Mouse (Mus musculus): Measurements from ENCODE around the gene Defb25. TPM values are rescaled to one million over a fixed set of nuclear protein-coding genes. Genes with fewer than 3 reads are reported as not detected.
A peak's percentile ranks its signal among the peaks of the same experiment; 100 is the strongest.

Gene Defb25
- polyA plus RNA-seq, 1 experiment from 2014 or later = not detected

- Histone ChIP-seq H3K9me3 (replicated peaks) (no peaks in the 10 kb centered on the region), H3K4me3 (replicated peaks) (no peak overlapping the region), H3K36me3 (replicated peaks) (no peaks in the 10 kb centered on the region), H3K4me2 (no peak overlapping the region), H3K27ac (replicated peaks) (no peak overlapping the region), H3K27me3 (no peaks in the 10 kb centered on the region; the same call in 1 of the 2 replicates), H3K4me1 (replicated peaks) (peaks cover 5% of the 10 kb centered on the region; the same call in 1 of the 2 replicates), H3K9ac (no peak overlapping the region)
- no peak for ATAC-seq (ENCODE audit: insufficient read depth)
- 39% methylated on average over 10 of the region's 10 CpGs for WGBS (ENCODE audit: insufficient replicate concordance)
These were observed 30.2 kb upstream of the Defb25 start for GRCm38 (mm10) chr2:152652901-152653620.

GRCm38 (mm10) chr2:152639406-152640113 lies 16.7 kb upstream of the Defb25 start:
- no peak overlapping the region; the same call in 1 of the 2 replicates for H3K27ac ChIP-seq (replicated peaks)
- H3K36me3 ChIP-seq (replicated peaks) = no peaks in the 10 kb centered on the region
- 0 out of 2 replicates have a peak, but pooled peaks cover under 1% of the 10 kb centered on the region for H3K27me3 ChIP-seq
- no peaks in the 10 kb centered on the region for H3K9me3 ChIP-seq (replicated peaks)
- H3K4me3 ChIP-seq (replicated peaks) = no peak overlapping the region
- no peak for ATAC-seq (ENCODE audit: insufficient read depth)
- no peaks in the 10 kb centered on the region for H3K4me1 ChIP-seq (replicated peaks)
- WGBS (ENCODE audit: insufficient replicate concordance) = 36% methylated on average over 11 of the region's 11 CpGs
- H3K9ac ChIP-seq = no peak overlapping the region
- H3K4me2 ChIP-seq = no peak overlapping the region

GRCm38 (mm10) chr2:152638865-152639264 lies 16.0 kb upstream of the Defb25 start:
- Histone ChIP-seq H3K4me2 (no peak overlapping the region), H3K27ac (replicated peaks) (no peak overlapping the region; the same call in 1 of the 2 replicates), H3K36me3 (replicated peaks) (no peaks in the 10 kb centered on the region), H3K9me3 (replicated peaks) (no peaks in the 10 kb centered on the region), H3K27me3 (peaks cover 4% of the 10 kb centered on the region; the same call in 1 of the 2 replicates), H3K9ac (no peak overlapping the region), H3K4me1 (replicated peaks) (no peaks in the 10 kb centered on the region), H3K4me3 (replicated peaks) (no peak overlapping the region)
- 46% methylated on average over 6 of the region's 6 CpGs for WGBS (ENCODE audit: insufficient replicate concordance)
- no peak for ATAC-seq (ENCODE audit: insufficient read depth)

GRCm38 (mm10) chr2:152637381-152637780 lies 14.5 kb upstream of the Defb25 start:
- ATAC-seq (ENCODE audit: insufficient read depth) = no peak
- H3K4me1 ChIP-seq (replicated peaks) = no peaks in the 10 kb centered on the region
- 0 out of 2 replicates have a peak overlapping the region, but pooled peaks have one; percentile 6 for H3K27ac ChIP-seq (replicated peaks)
- H3K27me3 ChIP-seq = peaks cover 11% of the 10 kb centered on the region
- H3K9me3 ChIP-seq (replicated peaks) = no peaks in the 10 kb centered on the region
- no peak overlapping the region for H3K4me3 ChIP-seq (replicated peaks)
- WGBS (ENCODE audit: insufficient replicate concordance) = 71% methylated on average over 4 of the region's 4 CpGs
- H3K9ac ChIP-seq = no peak overlapping the region
- no peaks in the 10 kb centered on the region for H3K36me3 ChIP-seq (replicated peaks)
- no peak overlapping the region for H3K4me2 ChIP-seq

GRCm38 (mm10) chr2:152637006-152637322 lies 14.1 kb upstream of the Defb25 start:
- 70% methylated on average over 6 of the region's 6 CpGs for WGBS (ENCODE audit: insufficient replicate concordance)
- no peak overlapping the region for H3K4me3 ChIP-seq (replicated peaks)
- no peak overlapping the region for H3K9ac ChIP-seq

GRCm38 (mm10) chr2:152636246-152637005 lies 13.6 kb upstream of the Defb25 start:
- WGBS (ENCODE audit: insufficient replicate concordance) = 55% methylated on average over 23 of the region's 23 CpGs
- H3K4me1 ChIP-seq (replicated peaks) = no peaks in the 10 kb centered on the region

More at GRCm38 (mm10) chr2:152637006-152637322, 14.1 kb upstream of the Defb25 start:
- Histone ChIP-seq H3K9me3 (replicated peaks) (no peaks in the 10 kb centered on the region), H3K27ac (replicated peaks) (0 out of 2 replicates have a peak overlapping the region, but pooled peaks have one; percentile 6), H3K36me3 (replicated peaks) (no peaks in the 10 kb centered on the region), H3K4me2 (no peak overlapping the region), H3K4me1 (replicated peaks) (no peaks in the 10 kb centered on the region), H3K27me3 (peaks cover 11% of the 10 kb centered on the region)
- no peak for ATAC-seq (ENCODE audit: insufficient read depth)

GRCm38 (mm10) chr2:152634311-152634710 lies 11.5 kb upstream of the Defb25 start:
- no peaks in the 10 kb centered on the region for H3K9me3 ChIP-seq (replicated peaks)
- peaks cover 27% of the 10 kb centered on the region for H3K27me3 ChIP-seq
- no peak overlapping the region for H3K4me2 ChIP-seq
- no peaks in the 10 kb centered on the region for H3K36me3 ChIP-seq (replicated peaks)
- 0 out of 2 replicates have a peak, but pooled peaks cover under 1% of the 10 kb centered on the region for H3K4me1 ChIP-seq (replicated peaks)
- no peak overlapping the region for H3K9ac ChIP-seq
- H3K27ac ChIP-seq (replicated peaks) = no peak overlapping the region
- 68% methylated on average over 29 of the region's 29 CpGs for WGBS (ENCODE audit: insufficient replicate concordance)
- ATAC-seq (ENCODE audit: insufficient read depth) = no peak
- no peak overlapping the region for H3K4me3 ChIP-seq (replicated peaks)

More at GRCm38 (mm10) chr2:152636246-152637005, 13.6 kb upstream of the Defb25 start:
- Histone ChIP-seq H3K27me3 (peaks cover 11% of the 10 kb centered on the region), H3K9me3 (replicated peaks) (no peaks in the 10 kb centered on the region), H3K9ac (no peak overlapping the region), H3K4me3 (replicated peaks) (no peak overlapping the region), H3K4me2 (no peak overlapping the region), H3K27ac (replicated peaks) (0 out of 2 replicates have a peak overlapping the region, but pooled peaks have one; percentile 19), H3K36me3 (replicated peaks) (no peaks in the 10 kb centered on the region)
- peak; percentile 42; the same call in 1 of the 2 replicates for ATAC-seq (ENCODE audit: insufficient read depth)

- H3K4me3 ChIP-seq (replicated peaks) = no peak overlapping the region
- 0 out of 2 replicates have a peak, but pooled peaks cover 2% of the 10 kb centered on the region for H3K4me1 ChIP-seq (replicated peaks)
- H3K27ac ChIP-seq (replicated peaks) = no peak overlapping the region
- no peak overlapping the region for H3K9ac ChIP-seq
- WGBS (ENCODE audit: insufficient replicate concordance) = 34% methylated on average over 17 of the region's 17 CpGs
- no peaks in the 10 kb centered on the region for H3K9me3 ChIP-seq (replicated peaks)
- ATAC-seq (ENCODE audit: insufficient read depth) = no peak
- peak overlapping the region; percentile 9; the same call in 1 of the 2 replicates for H3K4me2 ChIP-seq
- peaks cover 37% of the 10 kb centered on the region for H3K27me3 ChIP-seq
- H3K36me3 ChIP-seq (replicated peaks) = no peaks in the 10 kb centered on the region
These were observed 10.5 kb upstream of the Defb25 start for GRCm38 (mm10) chr2:152633334-152633733.

- no peak for ATAC-seq (ENCODE audit: insufficient read depth)
- Histone ChIP-seq H3K4me1 (replicated peaks) (peaks cover 9% of the 10 kb centered on the region), H3K27me3 (peaks cover 71% of the 10 kb centered on the region), H3K4me2 (no peak overlapping the region), H3K9me3 (replicated peaks) (no peaks in the 10 kb centered on the region), H3K27ac (replicated peaks) (no peak overlapping the region), H3K4me3 (replicated peaks) (no peak overlapping the region), H3K36me3 (replicated peaks) (no peaks in the 10 kb centered on the region), H3K9ac (no peak overlapping the region)
- 72% methylated on average over 6 of the region's 6 CpGs for WGBS (ENCODE audit: insufficient replicate concordance)
These were observed 7.1 kb upstream of the Defb25 start for GRCm38 (mm10) chr2:152629904-152630303.

GRCm38 (mm10) chr2:152629239-152629638 lies 6.4 kb upstream of the Defb25 start:
- Histone ChIP-seq H3K27me3 (peaks cover 73% of the 10 kb centered on the region), H3K4me2 (no peak overlapping the region), H3K4me3 (replicated peaks) (no peak overlapping the region), H3K9me3 (replicated peaks) (no peaks in the 10 kb centered on the region), H3K9ac (no peak overlapping the region), H3K36me3 (replicated peaks) (no peaks in the 10 kb centered on the region), H3K4me1 (replicated peaks) (peaks cover 9% of the 10 kb centered on the region), H3K27ac (replicated peaks) (no peak overlapping the region)
- ATAC-seq (ENCODE audit: insufficient read depth) = no peak
- WGBS (ENCODE audit: insufficient replicate concordance) = 49% methylated on average over 3 of the region's 3 CpGs

- WGBS (ENCODE audit: insufficient replicate concordance) = 35% methylated on average over 17 of the region's 17 CpGs
- Histone ChIP-seq H3K27me3 (peaks cover 74% of the 10 kb centered on the region), H3K36me3 (replicated peaks) (no peaks in the 10 kb centered on the region), H3K27ac (replicated peaks) (no peak overlapping the region), H3K4me1 (replicated peaks) (peaks cover 9% of the 10 kb centered on the region), H3K4me2 (no peak overlapping the region), H3K4me3 (replicated peaks) (no peak overlapping the region), H3K9me3 (replicated peaks) (no peaks in the 10 kb centered on the region), H3K9ac (no peak overlapping the region)
- no peak for ATAC-seq (ENCODE audit: insufficient read depth)
These were observed 5.2 kb upstream of the Defb25 start for GRCm38 (mm10) chr2:152628066-152628465.

Data from liver, embryonic 15.5 days (tissue).